ENCODE assay signal across 19 mouse cellular contexts in genomic region chr4:66943699-66944098, GRCm38 (mm10).
DNase-seq lines count a peak whose midpoint lies in the region; ATAC-seq and TF ChIP-seq lines count a peak whose summit lies in the region.
"Had no signal": no experiment of that assay in that cellular context is flagged by ENCODE, and none has a peak within 500 bp of the region (broad histone marks: within the 10 kb centered on the region; RNA-seq: fewer than 3 reads in every experiment).

No protein-coding gene starts in this region.

- no peak overlapping the region for H3K9ac ChIP-seq in heart, postnatal 0 days (replicated peaks; ENCODE audit: low read depth, low read length)
- no peak overlapping the region for H3K9ac ChIP-seq in lung, postnatal 0 days (replicated peaks; ENCODE audit: low read depth)
- no peak overlapping the region for H3K9ac ChIP-seq in stomach, postnatal 0 days (ENCODE audit: low read length)
- no peak overlapping the region for H3K9ac ChIP-seq in neural tube, embryonic 15.5 days (replicated peaks)
- H3K9ac ChIP-seq: embryonic facial prominence, embryonic 15.5 days; lung, embryonic 15.5 days had no signal

- TF ChIP-seq CTCF in heart, postnatal 0 days (IDR thresholded peaks at IDR 0.05; ENCODE audit: low read depth) = peak; percentile 39; the same call in 1 of the 2 replicates
- TF ChIP-seq CTCF in lung, postnatal 0 days (IDR thresholded peaks at IDR 0.05) = 0 out of 2 replicates have a peak, but pooled peaks have one; percentile 19
- peak; percentile 42 for TF ChIP-seq CTCF in Patski (IDR thresholded peaks at IDR 0.05)
- TF ChIP-seq CTCF in stomach, postnatal 0 days (IDR thresholded peaks at IDR 0.05; ENCODE audit: low read depth) = peak; percentile 61

- H3K27me3 ChIP-seq in heart, postnatal 0 days (ENCODE audit: control insufficient read depth, insufficient read depth, low read length) = no peaks in the 10 kb centered on the region
- H3K27me3 ChIP-seq in lung, postnatal 0 days (replicated peaks; ENCODE audit: insufficient read depth, low read length) = no peaks in the 10 kb centered on the region
- H3K27me3 ChIP-seq in Patski = no peaks in the 10 kb centered on the region
- H3K27me3 ChIP-seq in stomach, postnatal 0 days (ENCODE audit: control insufficient read depth, insufficient read depth, low read length) = no peaks in the 10 kb centered on the region
- no peaks in the 10 kb centered on the region for H3K27me3 ChIP-seq in neural tube, embryonic 15.5 days (replicated peaks)
- H3K27me3 ChIP-seq: embryonic facial prominence, embryonic 15.5 days; lung, embryonic 15.5 days; megakaryocyte, embryonic 14.5 days had no signal

- no peaks in the 10 kb centered on the region for H3K9me3 ChIP-seq in heart, postnatal 0 days (replicated peaks; ENCODE audit: control insufficient read depth, low read length)
- no peaks in the 10 kb centered on the region for H3K9me3 ChIP-seq in lung, postnatal 0 days (ENCODE audit: low read length)
- no peaks in the 10 kb centered on the region for H3K9me3 ChIP-seq in stomach, postnatal 0 days (ENCODE audit: control insufficient read depth, low read length)
- no peaks in the 10 kb centered on the region for H3K9me3 ChIP-seq in neural tube, embryonic 15.5 days (replicated peaks)
- H3K9me3 ChIP-seq: embryonic facial prominence, embryonic 15.5 days; forebrain, embryonic 10.5 days; hindbrain, embryonic 10.5 days; lung, embryonic 15.5 days; megakaryocyte, embryonic 14.5 days had no signal

- in situ Hi-C loops in Patski (cut with MboI; ENCODE audit: low pct_unique_long_range_greater_than_20kb) = loop anchor here (25.0 kb wide), 1 partner anchor 1894 kb away; no protein-coding TSS in a partner anchor

- H3K4me3 ChIP-seq in heart, postnatal 0 days (ENCODE audit: low read depth, low read length) = no peak overlapping the region
- no peak overlapping the region for H3K4me3 ChIP-seq in lung, postnatal 0 days (ENCODE audit: low read depth, low read length)
- no peak overlapping the region for H3K4me3 ChIP-seq in stomach, postnatal 0 days (ENCODE audit: low read depth, low read length)
- H3K4me3 ChIP-seq in neural tube, embryonic 15.5 days (replicated peaks) = no peak overlapping the region
- H3K4me3 ChIP-seq: embryonic facial prominence, embryonic 15.5 days; forebrain, embryonic 10.5 days; hindbrain, embryonic 10.5 days; lung, embryonic 15.5 days; megakaryocyte, embryonic 14.5 days had no signal

- no peak overlapping the region for H3K4me2 ChIP-seq in heart, postnatal 0 days (ENCODE audit: low read depth, low read length)
- H3K4me2 ChIP-seq in lung, postnatal 0 days (replicated peaks; ENCODE audit: low read depth, low read length) = no peak overlapping the region
- no peak overlapping the region for H3K4me2 ChIP-seq in stomach, postnatal 0 days (replicated peaks; ENCODE audit: low read depth)
- no peak overlapping the region for H3K4me2 ChIP-seq in neural tube, embryonic 15.5 days
- H3K4me2 ChIP-seq: embryonic facial prominence, embryonic 15.5 days; liver, embryonic 11.5 days; lung, embryonic 15.5 days had no signal

- CTCF ChIA-PET in Patski (lab: Charles Lee) = interaction anchor here (0.8 kb wide), 1 partner anchor 19 kb away, joined by 3 read pairs; no protein-coding TSS in a partner anchor

- no peak for DNase-seq in heart, postnatal 0 days (ENCODE audit: low spot score)
- no peak for DNase-seq in heart, adult 18-20 months
- DNase-seq in lung, postnatal 0 days (ENCODE audit: low spot score) = peak; percentile 7
- no peak for DNase-seq in lung, postnatal 14 days
- no peak for DNase-seq in Patski (ENCODE audit: low read depth, low spot score)
- DNase-seq in stomach, postnatal 0 days (ENCODE audit: low spot score) = no peak
- DNase-seq in kidney, adult 18-20 months = no peak
- DNase-seq: cerebellum, adult 9-11 months; kidney, postnatal 10 days; left cerebral cortex, postnatal 4 days; spleen, adult 18-20 months had no signal

- TF ChIP-seq EP300 in heart, postnatal 0 days (IDR thresholded peaks at IDR 0.05; ENCODE audit: low read depth) = no peak
- no peak for TF ChIP-seq EP300 in lung, postnatal 0 days (IDR thresholded peaks at IDR 0.05)
- TF ChIP-seq EP300 in stomach, postnatal 0 days (optimal IDR thresholded peaks at IDR 0.05) = no peak

- H3K4me1 ChIP-seq in heart, postnatal 0 days (ENCODE audit: control insufficient read depth, insufficient read depth) = no peaks in the 10 kb centered on the region
- no peaks in the 10 kb centered on the region for H3K4me1 ChIP-seq in lung, postnatal 0 days (ENCODE audit: insufficient read depth, low read depth, low read length)
- no peaks in the 10 kb centered on the region for H3K4me1 ChIP-seq in stomach, postnatal 0 days (replicated peaks; ENCODE audit: control insufficient read depth, insufficient read depth)
- H3K4me1 ChIP-seq in neural tube, embryonic 15.5 days = peaks cover 2% of the 10 kb centered on the region; the same call in 1 of the 2 replicates
- H3K4me1 ChIP-seq: embryonic facial prominence, embryonic 15.5 days; forebrain, embryonic 10.5 days; hindbrain, embryonic 10.5 days; lung, embryonic 15.5 days; megakaryocyte, embryonic 14.5 days had no signal

- no peak overlapping the region for H3K27ac ChIP-seq in heart, postnatal 0 days (ENCODE audit: low read depth)
- H3K27ac ChIP-seq in lung, postnatal 0 days (ENCODE audit: low read length) = no peak overlapping the region
- H3K27ac ChIP-seq in stomach, postnatal 0 days (replicated peaks) = no peak overlapping the region
- H3K27ac ChIP-seq in neural tube, embryonic 15.5 days (replicated peaks) = no peak overlapping the region
- H3K27ac ChIP-seq: embryonic facial prominence, embryonic 15.5 days; forebrain, embryonic 10.5 days; hindbrain, embryonic 10.5 days; lung, embryonic 15.5 days had no signal

- no peak for ATAC-seq in heart, postnatal 0 days (ENCODE audit: insufficient read depth, low read depth)
- no peak for ATAC-seq in lung, postnatal 0 days
- ATAC-seq in Patski = no peak
- no peak for ATAC-seq in stomach, postnatal 0 days (ENCODE audit: low FRiP score, low TSS enrichment)
- no peak for ATAC-seq in neural tube, embryonic 15.5 days (ENCODE audit: low FRiP score)
- ATAC-seq: inflammation-experienced regulatory T-cells, adult 6 months had no signal

- POLR2A ChIA-PET in Patski (lab: Charles Lee) = no interaction called here

- H3K36me3 ChIP-seq in heart, postnatal 0 days (replicated peaks; ENCODE audit: control insufficient read depth, insufficient read depth, low read length) = no peaks in the 10 kb centered on the region
- no peaks in the 10 kb centered on the region for H3K36me3 ChIP-seq in lung, postnatal 0 days (ENCODE audit: insufficient read depth, low read length)
- no peaks in the 10 kb centered on the region for H3K36me3 ChIP-seq in stomach, postnatal 0 days (ENCODE audit: control insufficient read depth, insufficient read depth, low read length)
- no peaks in the 10 kb centered on the region for H3K36me3 ChIP-seq in neural tube, embryonic 15.5 days
- H3K36me3 ChIP-seq: embryonic facial prominence, embryonic 15.5 days; forebrain, embryonic 10.5 days; hindbrain, embryonic 10.5 days; lung, embryonic 15.5 days had no signal
